Mouse (Mus musculus): ENCODE measurements around the gene Gldc. TPM values are rescaled to one million over a fixed set of nuclear protein-coding genes. Genes with fewer than 3 reads are reported as not detected.
"Not testable (repeated sequence)": the region's sequence is repeated elsewhere in the genome, so short reads cannot be mapped to it uniquely, and the experiment has no call there.

The Gldc gene
- 1.4 and 2.8 TPM in 2 replicates for polyA plus RNA-seq (2015; fragmentation: Nextera tagmentation; extraction: Ambion mirVana)

DNA sequence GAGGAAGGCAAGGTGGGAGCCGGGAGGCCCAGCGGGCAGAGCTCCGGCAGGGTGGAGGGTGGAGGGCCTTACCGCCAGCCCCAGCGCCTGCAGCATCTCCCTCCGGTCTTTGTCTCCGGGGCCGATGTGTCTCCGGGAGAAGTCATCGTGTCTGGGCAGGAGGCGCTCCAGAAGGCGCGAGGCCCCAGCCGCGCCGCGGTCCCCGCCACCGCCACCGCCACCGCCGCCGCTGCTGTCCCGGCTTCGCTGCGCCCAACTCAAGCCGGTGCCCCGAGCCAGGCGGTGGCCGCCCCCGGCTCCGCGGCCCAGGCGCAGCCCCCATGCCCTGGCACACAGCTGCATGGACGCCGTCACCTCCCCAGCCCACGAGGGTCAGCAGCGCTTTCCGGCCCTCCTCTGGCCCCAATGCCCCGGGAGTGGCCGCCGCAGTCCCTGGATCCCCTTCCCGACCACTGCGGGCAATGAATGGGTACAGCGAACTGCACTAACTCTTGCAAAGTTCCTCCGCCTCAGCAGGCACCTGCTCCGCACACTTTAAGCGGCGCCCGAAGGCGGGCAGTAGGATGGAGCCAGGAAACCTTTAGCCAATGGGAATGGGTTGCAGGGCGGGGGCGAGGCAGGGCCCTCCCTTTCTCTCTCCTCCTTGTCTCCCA is at the start of gene Gldc:
Gldc (minus strand) TSS at position 511 of the 653 bp plus-strand sequence.
- Histone ChIP-seq H3K4me3 (peak within 1 kb of the TSS; percentile 64), H3K4me2 (peak within 1 kb of the TSS; percentile 96), H3K36me3 (no peaks in the 10 kb centered on the region), H3K27ac (replicated peaks) (no peak within 1 kb of the TSS), H3K27me3 (replicated peaks) (peaks cover 55% of the 10 kb centered on the region), H3K4me1 (peaks cover 5% of the 10 kb centered on the region; the same call in 1 of the 2 replicates), H3K9me3 (peaks cover 3% of the 10 kb centered on the region; the same call in 1 of the 2 replicates), H3K9ac (peak within 1 kb of the TSS; percentile 78)
- ATAC-seq (ENCODE audit: extremely low read depth, insufficient number of reproducible peaks, low FRiP score, low TSS enrichment) = peak; percentile 61
- WGBS = 2% methylated on average over 40 of the region's 53 CpGs

DNA sequence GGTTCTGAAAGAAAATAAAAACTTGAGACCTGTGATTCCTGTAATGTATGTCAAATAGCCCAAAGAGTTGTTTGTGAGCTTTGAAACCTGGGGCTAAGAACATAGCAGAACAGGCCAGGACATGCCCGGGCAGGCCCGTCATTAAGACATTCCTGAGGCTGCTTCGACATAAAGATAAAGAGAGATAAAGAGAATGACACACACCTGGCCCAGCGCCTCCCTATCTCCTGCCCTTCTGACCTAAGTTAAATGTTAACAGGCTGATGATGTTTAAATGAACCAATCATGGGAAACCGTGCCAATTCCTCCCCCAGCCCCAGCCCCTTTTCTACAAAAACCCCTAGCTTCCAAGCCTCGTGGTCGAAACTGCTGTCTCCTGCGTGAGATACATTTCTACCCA is 47.4 kb upstream of the Gldc start:
- not testable (repeated sequence) for H3K36me3 ChIP-seq; H3K9me3 ChIP-seq; H3K9ac ChIP-seq; H3K4me1 ChIP-seq; H3K27me3 ChIP-seq (replicated peaks); H3K4me3 ChIP-seq; ATAC-seq (ENCODE audit: extremely low read depth, insufficient number of reproducible peaks, low FRiP score, low TSS enrichment); H3K27ac ChIP-seq (replicated peaks); H3K4me2 ChIP-seq
- WGBS = 34% methylated on average over 8 of the region's 8 CpGs

DNA sequence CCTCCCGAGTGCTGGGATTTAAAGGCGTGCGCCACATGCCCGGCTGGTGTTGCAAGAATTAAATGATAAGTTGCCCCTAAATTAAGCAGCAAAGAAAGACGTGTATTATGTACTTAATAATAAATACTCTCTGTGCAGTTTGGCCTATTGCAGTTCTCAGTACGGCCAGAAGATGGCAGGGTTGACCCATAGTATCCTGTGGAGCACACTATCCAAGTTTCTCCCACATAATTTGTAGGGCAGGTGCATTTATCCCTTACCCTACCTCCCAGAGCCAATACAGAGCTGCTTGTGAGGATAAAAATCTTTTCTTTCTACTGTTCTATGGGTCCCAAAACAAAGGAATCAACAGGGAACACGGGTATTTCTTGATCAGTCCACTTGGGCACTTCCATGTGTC is 42.1 kb upstream of the Gldc start:
- Histone ChIP-seq H3K4me2 (no peak overlapping the region), H3K4me3 (no peak overlapping the region), H3K27me3 (replicated peaks) (0 out of 2 replicates have a peak, but pooled peaks cover 5% of the 10 kb centered on the region), H3K36me3 (no peaks in the 10 kb centered on the region), H3K27ac (replicated peaks) (no peak overlapping the region), H3K4me1 (no peaks in the 10 kb centered on the region), H3K9me3 (no peaks in the 10 kb centered on the region), H3K9ac (no peak overlapping the region)
- no peak for ATAC-seq (ENCODE audit: extremely low read depth, insufficient number of reproducible peaks, low FRiP score, low TSS enrichment)
- 16% methylated on average over 7 of the region's 7 CpGs for WGBS

DNA sequence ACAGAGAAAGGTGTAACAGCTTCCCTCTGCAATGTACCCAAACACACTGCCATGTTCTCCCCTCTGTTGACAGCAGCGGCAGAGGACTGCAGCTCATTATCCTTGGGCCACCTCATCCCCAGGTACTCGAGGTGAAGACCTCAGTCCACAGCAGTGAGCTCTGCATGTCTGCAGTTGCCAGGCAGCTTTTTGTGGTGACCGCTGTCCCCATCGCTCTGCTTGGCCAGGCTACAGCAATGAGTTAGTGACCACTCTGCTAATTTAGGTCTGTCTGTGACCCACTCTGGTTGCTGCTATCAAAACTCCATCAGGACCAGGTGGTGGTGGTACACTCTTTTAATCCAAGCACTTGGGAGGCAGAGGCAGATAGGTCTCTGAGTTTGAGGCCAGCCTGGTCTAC is 41.0 kb upstream of the Gldc start:
- ATAC-seq (ENCODE audit: extremely low read depth, insufficient number of reproducible peaks, low FRiP score, low TSS enrichment) = no peak

DNA sequence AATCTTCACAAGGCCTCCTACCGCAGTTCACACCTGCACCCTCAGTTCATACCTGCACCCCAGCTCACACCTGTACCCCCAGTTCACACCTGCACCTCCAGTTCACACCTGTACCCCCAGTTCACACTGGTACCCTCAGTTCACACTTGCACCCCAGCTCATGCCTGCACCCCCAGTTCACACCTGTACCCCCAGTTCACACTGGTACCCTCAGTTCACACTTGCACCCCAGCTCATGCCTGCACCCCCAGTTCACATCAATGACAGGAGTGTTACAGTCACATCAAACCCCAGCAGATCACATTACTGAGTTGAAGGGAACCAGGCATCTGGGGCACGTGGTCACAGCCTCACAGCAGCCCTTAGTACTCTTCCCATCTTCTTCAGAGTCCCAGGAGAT is 40.5 kb upstream of the Gldc start:
- H3K27ac ChIP-seq (replicated peaks); H3K27me3 ChIP-seq (replicated peaks); ATAC-seq (ENCODE audit: extremely low read depth, insufficient number of reproducible peaks, low FRiP score, low TSS enrichment); H3K4me1 ChIP-seq; H3K4me3 ChIP-seq; H3K9me3 ChIP-seq; H3K9ac ChIP-seq; H3K4me2 ChIP-seq; H3K36me3 ChIP-seq: not testable (repeated sequence)
- WGBS = 66% methylated on average over 2 of the region's 2 CpGs

More for the DNA sequence above, 41.0 kb upstream of the Gldc start:
- 0 out of 2 replicates have a peak, but pooled peaks cover 5% of the 10 kb centered on the region for H3K27me3 ChIP-seq (replicated peaks)
- WGBS = 64% methylated on average over 4 of the region's 4 CpGs
- no peaks in the 10 kb centered on the region for H3K4me1 ChIP-seq
- no peak overlapping the region for H3K4me2 ChIP-seq
- H3K4me3 ChIP-seq = no peak overlapping the region
- H3K27ac ChIP-seq (replicated peaks) = no peak overlapping the region
- H3K9me3 ChIP-seq = no peaks in the 10 kb centered on the region
- H3K36me3 ChIP-seq = no peaks in the 10 kb centered on the region
- no peak overlapping the region for H3K9ac ChIP-seq

DNA sequence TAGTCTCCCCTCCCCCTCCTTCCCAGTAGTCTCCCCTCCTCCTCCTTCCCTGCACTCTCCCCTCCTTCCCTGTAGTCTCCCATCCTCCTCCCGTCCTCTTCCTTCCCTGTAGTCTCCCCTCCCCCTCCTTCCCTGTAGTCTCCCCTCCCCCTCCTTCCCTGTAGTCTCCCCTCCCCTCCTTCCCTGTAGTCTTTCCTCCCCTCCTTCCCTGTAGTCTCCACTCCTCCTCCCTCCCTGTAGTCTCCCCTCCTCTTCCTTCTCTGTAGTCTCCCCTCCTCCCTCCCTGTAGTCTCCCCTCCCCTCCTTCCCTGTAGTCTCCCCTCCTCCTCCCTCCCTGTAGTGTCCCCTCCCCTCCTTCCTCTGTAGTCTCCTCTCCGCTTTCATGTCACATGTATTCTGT is 38.8 kb upstream of the Gldc start:
- Histone ChIP-seq H3K9me3 (no peaks in the 10 kb centered on the region), H3K4me2 (no peak overlapping the region), H3K9ac (no peak overlapping the region), H3K27ac (replicated peaks) (no peak overlapping the region), H3K4me1 (no peaks in the 10 kb centered on the region), H3K4me3 (no peak overlapping the region), H3K36me3 (no peaks in the 10 kb centered on the region), H3K27me3 (replicated peaks) (0 out of 2 replicates have a peak, but pooled peaks cover 5% of the 10 kb centered on the region)
- WGBS = 28% methylated on average over 2 of the region's 2 CpGs
- ATAC-seq (ENCODE audit: extremely low read depth, insufficient number of reproducible peaks, low FRiP score, low TSS enrichment) = no peak

DNA sequence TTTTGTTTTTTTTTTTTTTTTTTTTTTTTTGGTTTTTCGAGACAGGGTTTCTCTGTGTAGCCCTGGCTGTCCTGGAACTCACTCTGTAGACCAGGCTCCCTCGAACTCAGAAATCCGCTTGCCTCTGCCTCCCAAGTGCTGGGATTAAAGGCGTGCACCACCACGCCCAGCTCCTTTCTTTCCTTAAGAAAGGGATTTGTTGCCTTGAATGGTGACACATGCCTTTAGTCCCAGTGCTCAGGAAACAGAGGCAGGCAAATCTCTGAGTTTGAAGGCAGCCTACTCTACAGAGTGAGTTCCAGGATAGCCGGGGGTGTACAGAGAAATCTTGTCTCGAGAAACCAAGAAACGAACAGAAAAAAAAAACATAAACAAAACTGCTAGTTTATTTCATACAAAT is 33.8 kb upstream of the Gldc start:
- H3K9me3 ChIP-seq; H3K36me3 ChIP-seq; H3K9ac ChIP-seq; H3K4me3 ChIP-seq; H3K4me1 ChIP-seq; ATAC-seq (ENCODE audit: extremely low read depth, insufficient number of reproducible peaks, low FRiP score, low TSS enrichment); H3K4me2 ChIP-seq; H3K27ac ChIP-seq (replicated peaks); H3K27me3 ChIP-seq (replicated peaks): not testable (repeated sequence)
- 75% methylated on average over 8 of the region's 8 CpGs for WGBS

DNA sequence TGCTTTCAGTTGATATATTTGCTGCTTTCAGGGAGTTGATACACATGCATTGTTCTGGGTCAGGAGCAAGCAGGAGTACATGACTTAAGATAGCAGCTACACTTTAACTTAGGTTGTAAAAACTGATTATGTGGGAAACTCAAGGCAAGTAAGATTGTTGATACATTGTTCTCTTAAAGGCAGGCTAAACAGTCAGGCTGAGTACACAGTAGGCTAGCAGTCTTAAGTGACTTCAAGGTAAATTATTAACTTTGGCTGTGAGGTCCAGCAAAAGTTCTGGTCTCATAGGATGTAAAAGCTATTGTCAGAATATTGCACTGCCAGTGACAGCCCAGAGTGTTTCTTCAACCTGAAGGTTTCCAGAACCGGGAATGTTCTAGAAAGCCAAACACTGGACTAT is 31.8 kb upstream of the Gldc start:
- H3K9me3 ChIP-seq = no peaks in the 10 kb centered on the region
- ATAC-seq (ENCODE audit: extremely low read depth, insufficient number of reproducible peaks, low FRiP score, low TSS enrichment) = no peak
- no peak overlapping the region for H3K4me3 ChIP-seq
- H3K4me2 ChIP-seq = no peak overlapping the region
- no peaks in the 10 kb centered on the region for H3K27me3 ChIP-seq (replicated peaks)
- H3K4me1 ChIP-seq = peaks cover 6% of the 10 kb centered on the region; the same call in 1 of the 2 replicates
- no peaks in the 10 kb centered on the region for H3K36me3 ChIP-seq
- H3K27ac ChIP-seq (replicated peaks) = no peak overlapping the region
- H3K9ac ChIP-seq = no peak overlapping the region
- WGBS = 73% methylated on average over 1 of the region's 1 CpGs

DNA sequence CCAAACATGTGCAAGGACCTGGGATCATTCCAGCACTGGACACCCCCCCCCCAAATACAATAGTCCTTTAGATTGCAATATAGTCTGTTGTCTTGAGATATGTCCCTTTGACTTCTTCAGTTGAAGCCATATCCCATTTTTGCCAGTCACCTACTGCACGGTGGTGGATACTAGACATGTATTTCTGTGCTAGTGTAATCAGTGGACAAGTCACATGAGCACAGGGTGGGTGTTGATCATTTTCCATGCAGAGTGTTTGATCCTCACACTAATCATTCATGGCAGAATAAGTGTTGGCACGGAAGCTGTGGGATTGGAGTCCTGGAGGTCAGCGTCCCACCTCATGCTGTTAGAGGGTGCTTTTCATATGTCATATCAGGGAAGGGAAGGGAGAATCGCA is 30.6 kb upstream of the Gldc start:
- Histone ChIP-seq H3K4me2 (no peak overlapping the region), H3K27me3 (replicated peaks) (no peaks in the 10 kb centered on the region), H3K27ac (replicated peaks) (no peak overlapping the region), H3K4me1 (peaks cover 10% of the 10 kb centered on the region), H3K9ac (0 out of 2 replicates have a peak overlapping the region, but pooled peaks have one; percentile 10), H3K4me3 (no peak overlapping the region), H3K9me3 (no peaks in the 10 kb centered on the region), H3K36me3 (no peaks in the 10 kb centered on the region)
- no peak for ATAC-seq (ENCODE audit: extremely low read depth, insufficient number of reproducible peaks, low FRiP score, low TSS enrichment)
- WGBS = 74% methylated on average over 4 of the region's 4 CpGs

DNA sequence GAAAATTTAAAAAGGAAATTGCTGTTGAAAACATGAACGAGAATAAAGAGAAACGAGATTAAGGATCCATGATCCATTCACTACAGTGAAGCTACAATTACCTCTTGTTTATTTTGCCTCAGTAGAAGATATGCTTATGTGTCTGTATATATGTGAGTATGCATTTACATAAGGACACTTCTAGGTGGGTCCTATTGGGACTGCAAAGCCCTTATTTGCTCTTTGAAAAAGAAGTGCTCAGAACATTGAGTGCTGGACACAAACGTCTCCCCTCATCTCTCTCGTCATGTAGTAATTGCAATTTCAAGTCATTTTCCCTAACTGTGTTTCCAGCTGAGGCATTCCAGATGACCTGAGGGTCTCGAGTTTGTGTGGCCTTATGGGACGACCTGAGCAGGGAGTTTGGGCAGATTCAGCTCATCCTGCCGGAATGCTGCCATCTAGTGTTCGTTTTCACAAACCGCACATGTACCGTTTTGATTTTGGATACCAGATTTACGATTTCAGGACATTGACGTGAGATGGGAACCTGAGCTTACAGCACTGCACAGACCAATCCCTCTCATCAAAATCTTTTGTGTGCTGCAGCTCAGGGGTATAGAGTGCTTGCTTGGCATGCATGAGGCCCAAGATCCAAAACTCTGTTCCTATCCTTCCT is 30.1 kb upstream of the Gldc start:
- Histone ChIP-seq H3K27ac (replicated peaks) (no peak overlapping the region), H3K9ac (0 out of 2 replicates have a peak overlapping the region, but pooled peaks have one; percentile 10), H3K9me3 (no peaks in the 10 kb centered on the region), H3K4me3 (no peak overlapping the region), H3K36me3 (no peaks in the 10 kb centered on the region), H3K27me3 (replicated peaks) (no peaks in the 10 kb centered on the region), H3K4me1 (peaks cover 15% of the 10 kb centered on the region), H3K4me2 (no peak overlapping the region)
- no peak for ATAC-seq (ENCODE audit: extremely low read depth, insufficient number of reproducible peaks, low FRiP score, low TSS enrichment)
- 19% methylated on average over 12 of the region's 12 CpGs for WGBS

DNA sequence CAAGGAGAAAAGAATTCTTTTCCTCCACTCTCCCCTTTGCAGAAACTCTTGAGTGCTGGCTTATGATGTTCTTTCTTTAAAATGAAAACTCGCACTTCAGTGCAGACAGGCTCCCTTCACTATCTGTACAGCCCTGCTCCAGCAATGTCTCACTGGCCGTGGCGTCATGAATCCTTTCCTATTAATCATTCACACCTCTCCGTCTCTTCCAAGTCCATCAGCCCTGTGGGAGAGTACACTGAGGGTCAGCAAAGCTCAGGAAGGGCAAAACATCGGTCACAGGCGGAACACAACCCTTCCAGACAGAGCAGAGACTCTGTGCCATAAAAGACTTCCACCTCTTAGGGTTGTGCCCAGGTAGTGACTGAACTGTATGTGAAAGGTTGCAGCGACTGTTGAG is 26.9 kb upstream of the Gldc start:
- Histone ChIP-seq H3K4me1 (peaks cover 16% of the 10 kb centered on the region), H3K4me2 (peak overlapping the region; percentile 20; the same call in 1 of the 2 replicates), H3K36me3 (no peaks in the 10 kb centered on the region), H3K27me3 (replicated peaks) (no peaks in the 10 kb centered on the region), H3K9ac (0 out of 2 replicates have a peak overlapping the region, but pooled peaks have one; percentile 14), H3K27ac (replicated peaks) (no peak overlapping the region), H3K9me3 (no peaks in the 10 kb centered on the region), H3K4me3 (no peak overlapping the region)
- ATAC-seq (ENCODE audit: extremely low read depth, insufficient number of reproducible peaks, low FRiP score, low TSS enrichment) = no peak
- WGBS = 33% methylated on average over 7 of the region's 7 CpGs

DNA sequence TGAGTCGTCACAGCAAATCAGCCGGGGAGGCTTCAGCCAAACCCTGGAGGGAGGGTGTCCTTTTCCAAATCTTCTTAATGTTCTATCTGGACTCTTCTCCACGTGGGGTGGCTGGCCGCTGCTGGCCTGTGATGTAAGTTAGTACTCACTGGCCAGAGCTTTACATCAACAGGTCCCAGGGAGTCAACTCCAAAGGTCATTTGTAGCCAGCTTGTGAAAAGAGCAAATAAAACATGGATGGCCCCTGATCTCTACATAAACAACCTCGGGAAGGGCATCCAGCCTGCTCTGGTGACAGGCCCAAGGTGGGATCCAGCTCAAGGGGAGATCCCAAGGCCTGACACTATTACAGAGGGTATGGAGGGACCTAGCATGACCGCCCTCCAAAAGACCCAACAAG is 19.8 kb upstream of the Gldc start:
- WGBS = 78% methylated on average over 6 of the region's 6 CpGs
- no peak overlapping the region for H3K9ac ChIP-seq

More for the DNA sequence above, 19.8 kb upstream of the Gldc start:
- no peaks in the 10 kb centered on the region for H3K27me3 ChIP-seq (replicated peaks)
- H3K27ac ChIP-seq (replicated peaks) = no peak overlapping the region
- no peaks in the 10 kb centered on the region for H3K36me3 ChIP-seq
- no peak overlapping the region for H3K4me2 ChIP-seq
- no peaks in the 10 kb centered on the region for H3K4me1 ChIP-seq
- peaks cover 3% of the 10 kb centered on the region; the same call in 1 of the 2 replicates for H3K9me3 ChIP-seq
- no peak overlapping the region for H3K4me3 ChIP-seq
- no peak for ATAC-seq (ENCODE audit: extremely low read depth, insufficient number of reproducible peaks, low FRiP score, low TSS enrichment)
